Mouse (Mus musculus): ENCODE data around the gene Zfp865. TPM values are rescaled to one million over a fixed set of nuclear protein-coding genes. Genes with fewer than 3 reads are reported as not detected.
"Not testable (repeated sequence)": the region's sequence is repeated elsewhere in the genome, so short reads cannot be mapped to it uniquely, and the experiment has no call there.

Gene Zfp865
- total RNA-seq, 2 experiments from 2014 or later = 33.5 to 39.7 TPM

DNA sequence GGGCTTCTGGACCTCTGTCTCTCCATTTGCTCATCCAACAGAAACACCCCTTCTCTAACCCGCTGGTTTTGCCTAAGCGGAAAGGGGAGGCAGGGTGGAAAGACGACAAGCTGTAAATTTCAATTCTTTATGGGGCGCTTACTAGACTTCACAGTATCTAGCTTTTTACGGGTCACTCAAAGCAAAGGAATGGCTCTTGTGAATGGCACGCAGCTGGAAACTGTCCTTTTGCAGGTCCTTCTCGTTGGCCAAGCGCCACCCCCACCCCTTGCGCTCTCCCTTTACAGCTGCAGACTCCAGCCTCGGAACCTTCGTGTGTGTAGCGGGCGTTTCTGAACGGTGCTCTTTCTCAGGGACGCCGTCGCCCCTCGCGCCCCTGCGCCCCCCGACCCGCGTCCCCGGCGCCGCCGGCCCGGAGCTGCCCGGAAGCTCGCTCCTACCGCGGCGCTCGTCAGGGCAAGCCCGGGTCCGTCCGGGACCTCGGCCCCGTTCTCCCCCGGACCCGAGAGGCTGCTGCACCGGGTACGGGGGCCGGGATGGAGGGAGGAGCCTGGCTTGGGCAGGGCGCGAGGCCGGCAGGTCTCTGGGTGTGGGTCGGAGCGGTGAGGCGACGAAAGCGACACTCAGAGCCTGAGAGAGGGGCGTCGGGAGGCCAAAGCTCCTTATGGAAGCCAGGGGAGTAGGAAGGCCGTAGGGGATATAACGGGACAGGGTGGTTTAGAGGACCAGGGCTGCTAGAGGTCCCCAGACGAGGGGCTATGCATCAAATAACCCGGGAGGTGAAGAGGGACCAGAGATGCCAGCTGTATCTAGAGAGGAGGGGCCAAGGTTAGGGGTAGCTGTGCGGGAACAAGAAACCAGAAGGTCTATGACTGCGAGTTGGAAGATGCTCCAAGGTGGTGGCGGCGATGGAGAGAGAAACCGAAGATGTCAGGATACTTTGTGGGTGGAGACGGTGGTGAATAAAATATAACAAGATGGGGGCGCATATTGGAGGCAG, 31.3 kb downstream of the Zfp865 start, which contains the start of gene Zfp580:
Zfp580 (plus strand) TSS at position 346 of the 1,000 bp plus-strand sequence.
- peak; percentile 79 to 81 for DNase-seq

DNA sequence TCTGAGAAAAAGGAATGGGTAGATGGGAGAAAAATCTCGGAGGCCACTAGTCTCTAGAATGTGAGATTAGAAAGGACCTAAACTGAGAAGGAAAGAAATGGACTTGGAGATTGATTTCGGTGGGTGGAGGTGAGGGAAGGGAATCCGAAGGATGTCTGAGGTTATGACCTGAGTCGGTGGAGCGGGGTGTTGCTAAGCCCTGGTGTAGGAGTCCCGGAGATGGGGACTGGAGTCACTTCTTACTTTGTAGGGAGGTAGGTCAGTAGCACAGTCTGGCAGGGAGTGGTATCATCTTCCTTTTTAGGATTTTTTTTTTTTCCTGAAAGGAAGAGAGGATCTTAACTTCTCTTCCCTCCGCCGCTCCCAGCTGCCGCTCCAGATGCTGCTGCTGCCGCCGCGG, 32.3 kb downstream of the Zfp865 start:
- no peak for DNase-seq

DNA sequence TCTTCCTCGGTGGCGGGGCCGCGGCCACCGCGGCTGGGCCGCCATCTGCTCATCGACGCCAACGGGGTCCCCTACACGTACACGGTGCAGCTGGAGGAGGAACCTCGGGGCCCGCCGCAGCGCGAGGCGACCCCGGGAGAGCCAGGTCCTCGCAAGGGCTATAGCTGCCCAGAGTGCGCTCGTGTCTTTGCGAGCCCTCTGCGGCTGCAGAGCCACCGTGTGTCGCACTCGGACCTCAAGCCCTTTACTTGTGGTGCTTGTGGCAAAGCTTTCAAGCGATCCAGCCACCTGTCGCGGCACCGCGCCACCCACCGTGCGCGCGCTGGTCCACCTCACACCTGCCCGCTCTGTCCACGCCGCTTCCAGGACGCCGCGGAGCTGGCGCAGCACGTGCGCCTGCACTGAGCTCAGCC, 32.8 kb downstream of the Zfp865 start:
- no peak for DNase-seq

DNA sequence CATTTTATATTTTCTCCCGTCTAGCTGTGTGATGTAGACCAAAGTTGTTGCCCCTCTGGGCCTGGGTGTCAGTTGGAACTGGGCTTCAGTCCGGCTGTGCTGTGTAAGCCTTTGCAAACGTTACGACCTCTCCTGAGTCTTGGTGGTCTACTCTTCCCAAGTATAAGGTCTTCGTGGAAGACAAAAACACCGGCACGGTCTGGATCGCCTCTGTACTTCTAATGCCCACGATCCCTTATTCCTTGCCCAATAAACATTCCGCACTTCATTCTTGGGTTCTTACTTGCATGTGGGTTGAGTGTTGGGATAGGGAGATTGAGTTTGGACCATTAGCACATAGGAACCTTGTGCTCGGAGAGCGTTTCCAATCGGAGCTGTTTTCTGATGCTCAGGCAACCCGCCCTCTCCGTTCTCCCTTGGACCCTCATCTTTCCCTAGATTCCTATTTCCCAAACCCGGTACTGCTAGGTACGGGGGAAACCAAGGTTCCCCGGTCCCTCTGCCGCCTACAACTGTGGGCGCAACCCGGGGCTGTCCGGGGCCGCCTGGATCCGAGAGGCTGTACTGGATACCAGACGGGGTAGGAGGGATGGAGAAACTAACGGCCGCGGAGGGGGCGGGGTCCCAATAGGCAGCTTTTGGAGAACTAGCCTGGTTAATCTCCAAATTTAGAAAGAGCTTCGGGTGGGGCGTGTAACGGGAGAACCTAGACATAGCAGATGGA, 33.4 kb downstream of the Zfp865 start:
- DNase-seq = no peak

DNA sequence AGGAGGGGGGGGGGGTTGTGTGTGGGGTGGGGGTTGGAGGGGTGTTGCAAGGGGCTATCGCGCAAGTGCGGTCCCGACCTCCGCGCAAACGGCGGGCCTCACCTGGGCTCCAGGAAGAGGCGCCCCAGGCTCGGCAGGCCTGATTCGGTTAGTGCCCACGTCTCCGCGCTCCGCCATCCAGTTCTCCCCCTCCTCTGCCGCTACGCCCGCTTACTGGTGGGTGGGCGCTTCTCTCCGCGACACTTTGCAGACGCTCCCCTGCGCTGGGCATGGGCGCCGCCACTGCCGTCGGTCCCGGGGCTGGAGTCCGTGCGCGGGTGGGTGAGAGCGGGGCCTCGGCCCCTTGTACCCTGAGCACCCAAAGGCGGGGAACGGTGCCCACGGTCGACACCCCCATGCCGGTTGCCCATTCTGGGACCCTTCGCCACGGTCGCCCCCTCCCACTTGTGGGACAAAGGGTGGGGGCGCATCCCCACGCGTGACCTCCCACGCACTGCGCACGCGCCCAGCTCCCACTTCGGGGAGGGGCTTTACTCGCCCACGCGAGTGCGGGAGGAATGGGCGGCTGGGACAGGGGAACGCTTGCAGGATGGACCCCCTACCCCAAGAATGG, 36.6 kb downstream of the Zfp865 start:
- DNase-seq = peak; percentile 73 to 75

DNA sequence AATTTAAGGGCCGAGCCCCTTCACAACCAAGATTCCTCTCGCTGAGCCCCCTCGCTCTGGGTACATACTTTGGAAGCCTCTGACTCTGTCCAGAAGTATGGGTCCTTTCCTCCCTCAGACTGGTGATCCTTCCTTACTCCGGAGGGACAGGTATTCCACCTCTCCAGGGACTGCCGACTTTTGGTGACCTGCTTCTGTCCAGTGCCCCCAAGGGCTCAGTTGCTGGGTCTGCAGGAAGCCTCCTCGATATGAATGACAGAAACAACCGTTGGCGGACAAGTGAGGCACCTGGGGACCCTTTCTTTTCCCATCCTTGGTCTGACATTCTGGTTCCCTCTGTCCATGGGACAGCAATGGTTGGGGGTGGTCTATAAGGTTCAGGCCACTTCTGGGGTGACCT, 37.2 kb downstream of the Zfp865 start:
- DNase-seq = no peak

DNA sequence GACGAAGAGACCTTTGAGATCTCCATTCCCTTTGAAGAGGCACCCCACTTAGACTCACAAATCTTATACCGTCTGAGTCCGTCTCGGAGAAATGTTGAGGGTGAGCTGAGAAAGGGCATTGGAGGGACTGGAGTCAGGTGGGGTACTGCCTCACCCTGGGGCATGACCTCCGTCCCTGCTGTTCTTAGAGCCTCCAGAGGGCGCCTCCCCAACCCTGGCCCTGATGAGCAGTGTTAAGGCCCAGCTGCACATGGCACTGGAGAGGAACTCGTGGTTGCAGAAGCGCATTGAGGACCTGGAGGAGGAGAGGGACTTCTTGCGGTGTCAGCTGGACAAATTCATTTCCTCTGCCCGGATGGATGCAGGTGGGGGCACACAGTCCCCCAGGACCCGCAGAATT, 37.6 kb downstream of the Zfp865 start:
- no peak for DNase-seq

DNA sequence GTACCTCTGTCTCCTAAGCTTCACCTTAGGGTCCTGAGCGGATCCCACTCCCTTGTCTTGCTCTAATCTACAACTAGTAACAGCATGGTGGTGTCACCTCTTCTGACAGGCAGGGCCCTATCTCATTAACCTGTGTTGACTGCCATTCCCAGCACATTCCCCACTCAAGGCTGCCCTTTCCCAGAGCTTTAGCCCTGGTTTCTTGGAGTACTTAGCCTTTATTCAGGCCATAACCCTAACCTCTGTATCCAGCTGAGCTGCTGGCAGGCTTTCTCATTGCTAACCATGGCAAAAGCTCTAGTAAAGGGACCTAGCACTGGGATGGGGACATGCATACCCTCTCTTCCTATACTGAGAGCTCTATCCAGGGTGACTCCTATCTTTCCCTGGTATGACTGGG, 38.5 kb downstream of the Zfp865 start:
- no peak for DNase-seq

DNA sequence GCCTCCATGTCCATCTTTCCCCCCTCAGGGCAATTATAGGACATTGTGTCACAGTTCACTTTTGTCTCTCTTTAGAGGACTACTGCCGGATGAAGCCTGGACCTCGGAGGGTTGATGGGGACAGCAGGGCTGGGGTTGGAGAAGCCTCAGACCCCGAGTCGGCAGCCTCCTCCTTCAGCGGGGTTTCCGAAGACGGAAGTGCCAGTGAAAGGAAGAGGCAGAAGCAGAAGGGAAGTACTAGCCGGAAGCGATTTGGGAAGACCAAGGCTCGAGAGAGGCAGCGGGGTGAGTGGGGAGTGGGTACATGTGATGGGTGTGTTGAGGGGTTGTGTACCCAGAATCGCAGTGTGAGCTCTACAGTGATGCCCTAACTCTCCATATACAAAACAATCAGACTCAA, 39.2 kb downstream of the Zfp865 start:
- no peak for DNase-seq

DNA sequence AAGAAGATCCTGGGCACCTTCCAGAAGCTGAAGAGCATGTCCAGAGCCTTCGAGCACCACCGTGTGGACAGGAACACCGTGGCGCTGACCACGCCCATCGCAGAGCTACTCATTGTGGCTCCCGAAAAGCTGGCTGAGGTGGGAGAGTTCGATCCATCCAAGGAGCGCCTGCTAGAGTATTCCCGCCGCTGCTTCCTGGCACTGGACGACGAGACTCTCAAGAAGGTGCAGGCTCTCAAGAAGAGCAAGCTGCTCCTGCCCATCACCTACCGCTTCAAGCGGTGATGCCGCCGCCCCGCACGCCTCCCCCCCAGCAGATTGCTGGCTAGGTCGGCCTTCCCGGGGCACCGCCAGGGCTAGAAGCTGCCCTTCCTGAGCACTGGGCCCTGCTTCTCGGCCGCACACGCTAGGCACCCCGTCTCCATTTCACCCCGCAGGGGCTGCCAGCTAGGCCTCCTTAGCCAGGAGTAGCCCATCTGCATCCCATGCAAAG, 40.1 kb downstream of the Zfp865 start:
- peak in 1 of 2 experiments; percentile 70 for DNase-seq

DNA sequence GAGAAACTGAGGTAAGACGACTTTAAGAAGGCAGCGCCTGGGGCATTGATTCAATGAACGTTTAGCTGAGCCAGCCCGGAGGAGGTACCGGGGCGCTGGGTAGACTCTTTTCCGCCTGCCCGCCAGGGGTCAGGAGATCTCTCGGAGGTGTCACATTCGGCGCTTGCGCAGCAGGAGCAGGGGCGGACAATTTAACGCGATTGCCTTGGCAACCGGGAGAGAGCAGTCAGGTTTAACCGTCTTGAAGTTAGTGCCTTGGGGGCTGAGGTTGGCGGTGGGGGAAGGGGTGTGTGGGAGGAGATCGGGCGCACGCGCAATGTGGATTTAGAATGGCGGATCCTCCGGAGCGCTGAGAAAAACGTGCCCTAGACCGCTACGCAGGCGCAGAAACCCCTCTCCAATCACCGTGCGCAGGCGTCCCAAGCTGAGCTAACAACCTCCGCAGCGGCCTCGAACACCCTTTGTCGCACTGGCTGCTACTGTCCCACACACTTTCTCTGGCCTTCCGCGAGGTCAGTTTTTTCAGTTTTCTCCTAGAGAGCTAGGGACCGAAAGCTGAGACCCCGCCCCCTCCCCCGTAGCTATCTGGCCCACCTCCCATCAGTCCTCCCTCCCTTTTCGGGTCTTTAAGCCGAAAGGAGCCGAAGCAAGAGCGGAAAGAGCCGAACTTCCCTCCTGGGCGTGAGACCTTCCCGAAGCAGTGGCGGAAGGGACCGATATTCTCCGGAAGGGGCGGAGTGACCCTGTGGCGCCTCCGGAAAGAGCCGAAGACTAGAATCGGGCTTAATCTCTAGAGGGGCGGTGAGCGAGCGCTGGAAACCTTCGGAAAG, 41.0 kb downstream of the Zfp865 start:
- peak; percentile 98 for DNase-seq

DNA sequence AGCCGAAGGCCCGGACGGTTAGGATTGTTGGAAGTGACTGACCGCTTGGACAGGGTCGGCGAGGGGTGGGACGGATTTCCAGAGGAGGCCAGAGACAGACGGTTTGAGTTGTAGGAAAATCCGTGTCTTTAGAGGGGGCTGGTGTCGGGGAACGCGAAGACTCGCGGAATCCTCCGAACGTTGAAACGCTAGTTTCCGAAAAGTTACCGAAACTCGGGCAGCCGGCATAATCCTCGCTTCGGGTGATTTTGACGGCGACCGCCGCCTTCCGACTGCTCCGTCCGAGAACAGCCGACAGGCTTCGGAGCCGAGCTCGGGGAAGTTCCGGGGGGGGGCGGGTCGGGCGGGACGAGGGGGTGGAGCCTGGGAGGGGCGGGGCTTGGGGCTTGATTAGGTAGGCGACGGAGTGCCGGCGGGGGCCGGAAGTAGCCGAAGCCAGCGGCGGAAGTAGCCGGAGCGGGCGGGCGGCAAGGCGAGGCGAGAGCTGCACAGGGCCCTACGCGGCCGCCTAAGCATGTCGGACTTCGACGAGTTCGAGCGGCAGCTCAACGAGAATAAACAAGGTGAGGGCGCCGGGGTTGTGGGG, 41.7 kb downstream of the Zfp865 start, which contains the start of gene U2af2:
U2af2 (plus strand) TSS at position 370 of the 586 bp plus-strand sequence.
- peak; percentile 91 to 92 for DNase-seq

DNA sequence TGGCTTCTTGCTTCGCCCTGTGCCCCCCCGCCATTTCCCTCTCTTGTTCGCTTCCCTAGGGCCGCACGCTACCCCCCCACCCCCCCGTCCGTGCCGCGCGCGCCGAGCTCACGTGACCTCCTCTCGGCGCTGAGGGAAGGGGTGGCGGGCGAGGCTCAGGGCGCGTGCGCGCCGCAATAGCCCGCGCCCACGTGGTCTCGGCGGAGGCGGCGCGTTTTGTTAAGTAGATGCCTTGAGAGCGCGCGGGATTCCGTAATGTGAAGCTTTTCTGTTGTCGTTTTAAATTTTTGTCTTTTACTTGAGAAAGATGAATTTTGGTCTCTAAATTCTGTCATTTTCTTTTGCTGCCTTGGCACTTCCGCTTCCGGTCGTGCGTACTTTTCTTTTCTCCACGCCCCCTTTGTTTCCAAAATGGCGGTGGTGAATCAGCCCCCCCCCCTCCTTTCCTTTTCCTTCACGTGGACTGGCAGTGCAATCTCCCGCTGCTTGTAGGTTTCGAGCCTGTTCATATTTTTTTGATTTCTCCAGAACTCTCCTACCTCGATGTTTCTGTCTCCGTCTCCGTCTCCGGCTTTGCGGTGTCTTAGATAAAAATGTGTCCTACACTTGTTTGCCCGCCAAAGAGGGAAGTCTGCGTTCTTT, 42.3 kb downstream of the Zfp865 start:
- DNase-seq = no peak

DNA sequence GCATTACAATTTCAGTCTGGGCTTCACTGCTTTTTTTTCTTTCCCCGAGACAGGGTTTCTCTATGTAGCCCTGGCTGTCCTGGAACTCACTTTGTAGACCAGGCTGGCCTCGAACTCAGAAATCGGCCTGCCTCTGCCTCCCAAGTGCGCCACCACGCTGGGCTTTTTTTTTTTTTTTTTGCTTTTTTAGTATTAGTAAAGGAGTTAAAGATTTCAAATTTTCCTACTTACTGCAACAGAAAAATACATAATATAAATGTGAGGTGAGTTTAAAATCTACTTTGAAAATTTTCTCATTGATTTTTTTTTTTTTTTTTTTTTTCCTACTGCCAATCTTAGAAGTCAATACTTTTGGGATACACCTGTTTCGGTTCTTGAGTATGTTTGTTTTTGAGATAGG, 44.7 kb downstream of the Zfp865 start:
- no peak for DNase-seq

DNA sequence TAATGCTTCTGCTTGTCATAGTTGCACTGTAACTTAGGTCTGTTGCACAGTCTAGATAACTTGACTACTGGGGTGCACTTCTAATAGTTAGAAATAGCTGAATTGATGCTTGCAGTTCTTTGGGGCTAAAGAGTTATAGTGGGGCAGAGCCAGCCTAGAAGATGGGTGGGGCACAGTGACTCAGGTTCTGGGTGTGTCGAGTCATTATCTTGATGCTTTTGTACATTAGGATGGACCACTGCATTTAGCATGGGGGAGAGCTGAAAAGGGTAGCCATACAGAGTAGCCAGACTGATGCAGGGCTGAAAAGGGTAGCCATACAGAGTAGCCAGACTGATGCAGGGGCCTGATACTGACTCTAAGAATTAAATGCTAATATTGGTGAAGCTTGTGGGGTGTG, 53.4 kb downstream of the Zfp865 start:
- no peak for DNase-seq

DNA sequence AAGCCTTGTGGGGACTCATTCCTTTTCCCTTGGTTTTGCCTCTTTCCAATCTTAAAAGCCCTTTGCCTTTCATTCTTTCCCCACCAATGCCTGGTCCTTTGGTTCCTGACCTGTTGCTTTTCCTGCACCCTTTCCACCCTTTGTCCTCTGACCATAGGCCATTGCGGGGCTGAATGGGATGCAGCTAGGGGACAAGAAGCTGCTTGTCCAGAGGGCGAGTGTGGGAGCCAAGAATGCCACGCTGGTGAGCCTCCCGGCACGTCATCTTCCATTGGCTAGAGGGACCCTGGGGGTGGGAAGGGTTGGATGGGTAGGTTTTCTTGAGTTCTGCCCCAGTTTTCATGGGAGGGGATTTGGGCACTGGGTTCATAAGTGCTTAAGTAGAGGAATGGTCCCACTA, 54.8 kb downstream of the Zfp865 start:
- no peak for DNase-seq

DNA sequence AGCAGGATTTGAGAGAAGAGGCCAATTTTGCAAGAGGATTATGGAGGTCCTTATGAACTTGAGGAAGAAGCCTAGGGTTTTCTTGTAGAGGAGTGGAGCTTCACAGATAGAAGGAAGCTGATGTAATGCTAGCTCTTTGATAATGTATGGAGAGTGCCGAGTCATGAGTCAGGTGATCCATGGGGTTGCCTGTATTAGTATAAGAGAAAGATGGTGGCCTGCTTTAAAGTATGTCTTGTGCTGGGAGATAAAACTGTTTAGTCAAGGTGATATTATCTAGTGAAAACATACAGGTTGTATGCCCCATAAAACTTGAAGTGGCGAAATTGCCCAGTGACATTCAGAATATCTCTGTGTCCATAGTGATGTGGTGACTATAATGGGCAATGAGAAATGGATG, 56.8 kb downstream of the Zfp865 start:
- no peak for DNase-seq

DNA sequence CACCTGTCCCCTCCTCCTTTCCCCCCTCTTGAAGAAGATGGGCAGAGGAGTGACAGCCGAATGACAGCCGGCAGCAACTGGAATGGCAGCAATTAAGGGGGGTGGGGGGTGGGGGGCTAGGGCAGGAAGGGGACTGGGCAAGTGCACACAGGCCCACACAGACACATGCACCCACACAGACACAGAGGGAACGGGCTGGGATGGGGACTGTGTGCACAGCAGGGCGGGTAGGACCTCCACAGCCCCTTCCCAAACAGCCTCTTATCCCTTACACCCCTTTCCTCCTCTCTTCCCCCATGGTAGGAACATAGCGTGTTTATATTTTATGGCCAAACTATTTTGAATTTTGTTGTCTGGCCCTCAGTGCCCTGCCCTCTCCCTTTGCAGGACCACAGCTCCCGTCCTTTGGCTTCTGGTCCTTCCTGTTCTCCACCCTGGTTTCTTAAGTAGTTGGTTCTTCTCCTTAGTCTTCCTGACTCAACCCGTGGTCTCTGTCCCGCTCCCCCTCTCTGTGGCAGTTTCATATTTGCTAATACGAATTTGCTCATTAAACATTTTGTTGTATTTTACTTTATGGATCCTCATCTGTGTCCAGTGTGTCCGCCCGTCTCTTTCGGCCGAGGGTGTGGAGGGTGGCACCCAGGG, 59.3 kb downstream of the Zfp865 start:
- DNase-seq = not testable (repeated sequence)

DNA sequence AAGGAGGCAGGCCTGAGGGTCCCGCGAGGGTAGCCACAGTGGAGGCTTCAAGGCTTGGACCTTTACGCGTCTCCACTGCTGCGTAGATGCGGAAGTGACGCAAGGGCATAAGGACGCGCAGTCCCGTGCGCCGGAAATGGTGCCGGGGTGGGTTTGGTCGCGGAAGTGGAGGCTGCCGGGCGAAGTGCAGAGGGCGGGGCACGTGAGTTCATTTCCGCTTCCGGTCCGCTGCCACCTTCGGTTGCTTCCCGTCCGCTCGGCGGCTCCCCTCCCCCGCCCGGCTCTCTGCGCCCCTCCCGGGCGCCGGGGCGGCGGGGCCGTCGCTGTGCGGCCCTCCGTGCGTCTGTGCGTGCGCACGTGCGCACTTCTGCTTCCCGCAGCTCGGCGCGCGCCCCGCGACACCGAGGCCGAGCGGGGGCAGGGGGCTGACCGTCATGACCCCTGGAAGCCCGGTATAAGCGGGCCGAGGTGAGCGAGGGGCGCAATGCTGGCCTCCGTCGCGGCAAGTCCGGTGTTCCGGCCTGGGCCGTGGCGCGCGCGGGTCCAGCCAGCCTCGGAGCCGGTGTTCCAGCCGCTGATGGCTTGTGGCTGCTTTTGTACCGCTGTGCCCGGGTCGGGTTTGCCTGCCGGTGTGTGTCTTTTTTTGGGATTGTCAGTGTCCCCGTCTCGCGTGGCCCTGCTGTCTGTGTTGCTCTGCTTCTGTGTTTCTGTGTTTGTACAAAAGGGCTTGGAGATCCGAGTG, 60.0 kb downstream of the Zfp865 start, which contains the start of gene Epn1:
Epn1 (plus strand) TSS at position 226 of the 742 bp plus-strand sequence.
- peak; percentile 97 for DNase-seq
